Mouse (Mus musculus): Measurements from ENCODE around the gene Lcn9. TPM values are rescaled to one million over a fixed set of nuclear protein-coding genes. Genes with fewer than 3 reads are reported as not detected.

Lcn9 gene
- not detected in 2 replicates for polyA plus RNA-seq (2015; fragmentation: Nextera tagmentation; extraction: Ambion mirVana)

DNA sequence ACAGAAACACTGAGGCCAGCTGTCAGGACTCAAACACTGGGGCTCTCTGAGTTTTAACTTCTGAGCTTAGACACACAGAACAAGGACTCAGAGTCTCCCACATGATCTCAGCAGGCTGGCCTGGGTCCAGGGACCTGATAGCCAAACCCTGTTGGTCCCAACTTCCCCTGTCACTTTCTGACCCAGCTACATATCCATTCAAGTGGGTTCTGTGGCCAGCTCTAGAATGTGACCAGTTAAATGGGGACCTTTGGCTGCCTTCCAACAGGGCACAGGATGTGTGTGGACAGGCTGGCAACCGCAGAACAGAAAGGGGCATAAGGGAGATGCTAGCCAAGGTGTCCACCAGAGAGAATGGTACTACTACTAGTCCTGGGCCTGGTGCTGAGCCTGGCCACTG is at the start of gene Lcn9:
Lcn9 (plus strand) TSS at position 348 of the 400 bp plus-strand sequence.
- H3K4me3 ChIP-seq: no peak within 1 kb of the TSS
- no peaks in the 10 kb centered on the region for H3K4me1 ChIP-seq
- no peaks in the 10 kb centered on the region for H3K9me3 ChIP-seq
- no peak within 1 kb of the TSS; the same call in 1 of the 2 replicates for H3K9ac ChIP-seq
- WGBS: 92% methylated on average over 1 of the region's 1 CpGs
- no peak within 1 kb of the TSS for H3K4me2 ChIP-seq (replicated peaks)
- no peak for ATAC-seq (ENCODE audit: low FRiP score, low read depth)
- no peaks in the 10 kb centered on the region for H3K36me3 ChIP-seq
- no peaks in the 10 kb centered on the region for H3K27me3 ChIP-seq
- no peak within 1 kb of the TSS for H3K27ac ChIP-seq

DNA sequence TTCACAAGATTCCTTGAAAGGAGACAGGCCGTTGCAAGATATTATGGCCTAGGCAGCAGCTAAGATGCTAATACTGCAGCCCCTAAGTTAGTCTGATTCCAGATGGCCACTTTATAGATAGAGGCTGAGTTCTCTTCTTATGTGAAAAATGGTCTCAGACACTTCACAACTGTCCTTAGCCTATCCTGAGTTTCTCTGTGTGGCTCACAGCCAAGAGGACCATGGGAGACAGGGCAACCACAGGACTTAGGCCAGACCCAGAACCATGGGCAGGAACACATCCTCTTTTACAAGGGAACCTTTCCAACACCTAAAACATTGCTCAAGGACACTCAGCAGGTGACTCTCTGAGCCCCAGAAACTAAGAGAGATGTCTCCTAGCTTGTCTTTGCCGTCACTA is 49.4 kb upstream of the Lcn9 start:
- 82% methylated on average over 2 of the region's 2 CpGs for WGBS
- Histone ChIP-seq H3K9ac (no peak overlapping the region), H3K36me3 (no peaks in the 10 kb centered on the region), H3K27me3 (no peaks in the 10 kb centered on the region), H3K4me3 (no peak overlapping the region), H3K4me1 (no peaks in the 10 kb centered on the region), H3K9me3 (no peaks in the 10 kb centered on the region), H3K4me2 (replicated peaks) (no peak overlapping the region), H3K27ac (no peak overlapping the region)
- no peak for ATAC-seq (ENCODE audit: low FRiP score, low read depth)

DNA sequence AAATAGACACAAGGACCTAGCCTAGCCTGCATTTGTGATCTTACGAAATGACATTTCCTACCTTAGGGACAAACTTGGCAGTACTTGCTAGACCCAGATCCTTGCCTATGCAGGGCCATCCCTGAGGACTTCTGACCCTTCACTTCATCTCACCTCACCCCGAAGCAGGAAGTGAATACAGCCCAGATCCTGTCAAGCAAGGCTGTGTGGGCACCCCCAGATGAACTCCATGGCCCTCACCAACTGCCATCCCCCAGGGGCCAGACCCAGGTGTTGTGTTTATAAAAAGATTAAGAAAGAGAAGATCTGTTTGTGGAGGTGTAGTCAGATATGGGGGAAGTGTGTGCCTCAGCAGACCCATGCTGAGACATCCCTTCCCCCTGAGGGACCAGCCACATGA is 48.3 kb upstream of the Lcn9 start:
- ATAC-seq (ENCODE audit: low FRiP score, low read depth): no peak
- no peaks in the 10 kb centered on the region for H3K27me3 ChIP-seq
- WGBS: 77% methylated on average over 2 of the region's 2 CpGs

DNA sequence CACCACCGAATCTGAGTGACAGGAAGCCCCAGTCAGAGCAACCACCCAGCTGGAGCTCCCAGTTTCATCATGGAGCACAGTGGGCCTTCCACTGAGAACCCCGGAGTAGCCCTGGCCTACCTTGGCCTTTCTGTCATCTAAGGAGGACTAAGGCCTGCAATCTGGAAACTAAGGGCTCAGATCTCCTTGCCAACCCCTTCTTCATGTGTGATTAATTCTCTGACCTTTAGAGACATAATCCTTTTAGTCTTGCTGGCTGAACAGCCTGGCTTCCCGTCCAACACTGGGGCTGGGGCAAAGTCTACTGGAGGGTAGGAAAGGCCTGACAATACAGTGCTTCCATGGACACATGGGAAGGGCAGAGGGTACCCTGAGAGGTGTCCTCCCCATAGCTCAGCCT is 47.0 kb upstream of the Lcn9 start:
- WGBS: 80% methylated on average over 3 of the region's 3 CpGs
- Histone ChIP-seq H3K4me3 (no peak overlapping the region), H3K27ac (no peak overlapping the region), H3K27me3 (no peaks in the 10 kb centered on the region), H3K4me2 (replicated peaks) (no peak overlapping the region), H3K36me3 (no peaks in the 10 kb centered on the region), H3K9me3 (no peaks in the 10 kb centered on the region), H3K4me1 (no peaks in the 10 kb centered on the region), H3K9ac (no peak overlapping the region)
- no peak for ATAC-seq (ENCODE audit: low FRiP score, low read depth)

More for the DNA sequence above, 48.3 kb upstream of the Lcn9 start:
- H3K4me1 ChIP-seq: no peaks in the 10 kb centered on the region
- H3K36me3 ChIP-seq: no peaks in the 10 kb centered on the region
- no peak overlapping the region for H3K27ac ChIP-seq
- no peaks in the 10 kb centered on the region for H3K9me3 ChIP-seq
- no peak overlapping the region for H3K4me3 ChIP-seq
- H3K4me2 ChIP-seq (replicated peaks): no peak overlapping the region
- no peak overlapping the region for H3K9ac ChIP-seq

DNA sequence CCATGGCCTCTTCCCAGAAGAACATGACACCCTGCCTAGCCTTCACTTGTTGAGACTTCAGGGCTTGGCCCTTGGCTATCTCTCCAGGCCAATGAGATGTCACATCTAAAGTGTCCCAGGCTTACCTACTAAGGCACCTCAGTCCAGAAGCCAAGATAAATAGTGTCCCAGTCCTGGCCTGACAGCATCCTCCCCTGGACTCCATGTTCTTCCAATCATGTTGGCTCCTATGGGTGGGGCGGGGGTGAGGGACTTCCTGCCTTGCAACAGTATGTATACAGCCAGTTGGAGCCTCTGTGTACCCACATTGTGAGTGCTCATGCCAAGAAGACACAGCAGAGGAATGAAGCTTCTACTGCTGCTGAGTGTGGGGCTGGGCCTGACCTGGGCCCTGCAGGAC is 46.2 kb upstream of the Lcn9 start, which contains the start of gene Lcn11:
Lcn11 (plus strand) TSS at position 301 of the 400 bp plus-strand sequence.
- no peaks in the 10 kb centered on the region for H3K27me3 ChIP-seq
- no peak within 1 kb of the TSS for H3K4me2 ChIP-seq (replicated peaks)
- WGBS: 85% methylated on average over 1 of the region's 1 CpGs
- H3K36me3 ChIP-seq: no peaks in the 10 kb centered on the region
- no peaks in the 10 kb centered on the region for H3K4me1 ChIP-seq
- no peak within 1 kb of the TSS for H3K4me3 ChIP-seq
- no peak within 1 kb of the TSS for H3K9ac ChIP-seq
- no peaks in the 10 kb centered on the region for H3K9me3 ChIP-seq
- no peak within 1 kb of the TSS for H3K27ac ChIP-seq
- no peak for ATAC-seq (ENCODE audit: low FRiP score, low read depth)

DNA sequence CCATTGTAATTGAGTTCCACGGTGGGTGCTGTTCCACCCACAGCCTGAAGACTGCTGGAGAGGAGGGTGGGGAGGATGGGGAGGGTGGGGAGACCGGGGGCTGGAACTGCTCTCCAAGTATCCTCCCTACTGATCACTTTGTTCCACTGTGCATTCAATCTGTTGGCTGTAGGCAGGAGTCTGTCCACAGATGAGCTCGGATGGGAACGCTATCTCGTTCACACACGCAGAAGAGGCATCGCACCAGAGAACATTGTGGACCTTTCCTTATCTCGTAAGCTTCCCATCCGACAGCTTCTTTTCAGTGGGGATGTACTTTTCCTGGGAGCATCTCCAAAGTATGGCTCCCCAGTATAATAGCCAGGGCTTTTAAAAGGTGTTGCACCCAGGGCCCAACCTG is 43.9 kb upstream of the Lcn9 start:
- Histone ChIP-seq H3K4me2 (replicated peaks) (no peak overlapping the region), H3K4me3 (no peak overlapping the region), H3K4me1 (no peaks in the 10 kb centered on the region), H3K36me3 (no peaks in the 10 kb centered on the region), H3K27me3 (no peaks in the 10 kb centered on the region), H3K9me3 (no peaks in the 10 kb centered on the region), H3K9ac (no peak overlapping the region), H3K27ac (no peak overlapping the region)
- no peak for ATAC-seq (ENCODE audit: low FRiP score, low read depth)
- 89% methylated on average over 9 of the region's 9 CpGs for WGBS

DNA sequence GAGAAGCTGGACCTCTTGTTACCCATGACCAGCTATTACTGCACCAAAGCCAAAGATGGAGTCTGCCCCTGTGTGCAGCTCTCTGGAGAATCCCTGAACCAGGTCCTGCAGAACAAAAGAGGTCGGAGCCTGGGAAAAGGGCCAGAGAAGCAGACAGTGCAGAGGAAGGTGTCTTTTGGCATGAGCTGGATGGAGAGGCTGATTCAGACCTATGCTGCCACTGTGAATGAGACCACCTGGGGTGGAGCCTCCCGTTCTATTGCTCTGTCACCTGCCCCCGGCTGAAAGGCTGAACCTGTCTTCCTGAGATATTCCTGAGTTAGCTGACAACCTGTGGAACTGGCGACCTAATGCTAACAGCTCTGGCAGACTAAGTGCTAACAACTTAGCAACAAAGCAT is 42.0 kb upstream of the Lcn9 start:
- no peaks in the 10 kb centered on the region for H3K9me3 ChIP-seq
- no peak overlapping the region for H3K4me3 ChIP-seq
- no peaks in the 10 kb centered on the region for H3K27me3 ChIP-seq
- H3K4me1 ChIP-seq: no peaks in the 10 kb centered on the region
- no peak overlapping the region for H3K4me2 ChIP-seq (replicated peaks)
- ATAC-seq (ENCODE audit: low FRiP score, low read depth): no peak
- WGBS: 34% methylated on average over 4 of the region's 4 CpGs
- H3K9ac ChIP-seq: no peak overlapping the region
- H3K27ac ChIP-seq: no peak overlapping the region
- no peaks in the 10 kb centered on the region for H3K36me3 ChIP-seq

DNA sequence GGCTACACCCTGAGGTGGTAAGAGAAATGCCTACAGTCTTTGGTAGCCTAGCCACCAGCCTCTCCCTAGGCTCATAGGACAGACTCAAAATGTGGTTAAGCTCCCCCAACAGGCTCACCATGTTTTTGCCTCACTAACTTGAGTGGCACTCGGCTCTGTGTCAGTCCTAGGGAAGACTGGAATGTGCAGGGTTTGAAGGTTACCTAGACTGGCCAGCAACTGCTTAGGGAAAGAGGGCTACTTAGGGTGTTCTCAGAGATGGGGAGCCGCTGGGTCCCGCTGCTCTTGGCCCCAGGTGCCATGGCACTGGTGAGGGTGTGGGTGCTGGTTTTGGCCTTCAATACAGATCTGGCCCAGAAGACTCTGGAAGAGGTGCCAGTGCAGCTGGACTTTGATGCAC is 41.0 kb upstream of the Lcn9 start, which contains the start of gene Gm13539:
Gm13539 (plus strand) TSS at position 301 of the 400 bp plus-strand sequence.
- 80% methylated on average over 3 of the region's 3 CpGs for WGBS
- H3K27ac ChIP-seq: no peak within 1 kb of the TSS
- H3K4me2 ChIP-seq (replicated peaks): no peak within 1 kb of the TSS
- no peaks in the 10 kb centered on the region for H3K9me3 ChIP-seq
- no peaks in the 10 kb centered on the region for H3K4me1 ChIP-seq
- no peak within 1 kb of the TSS for H3K9ac ChIP-seq
- no peaks in the 10 kb centered on the region for H3K36me3 ChIP-seq
- H3K27me3 ChIP-seq: no peaks in the 10 kb centered on the region
- H3K4me3 ChIP-seq: no peak within 1 kb of the TSS
- ATAC-seq (ENCODE audit: low FRiP score, low read depth): no peak

DNA sequence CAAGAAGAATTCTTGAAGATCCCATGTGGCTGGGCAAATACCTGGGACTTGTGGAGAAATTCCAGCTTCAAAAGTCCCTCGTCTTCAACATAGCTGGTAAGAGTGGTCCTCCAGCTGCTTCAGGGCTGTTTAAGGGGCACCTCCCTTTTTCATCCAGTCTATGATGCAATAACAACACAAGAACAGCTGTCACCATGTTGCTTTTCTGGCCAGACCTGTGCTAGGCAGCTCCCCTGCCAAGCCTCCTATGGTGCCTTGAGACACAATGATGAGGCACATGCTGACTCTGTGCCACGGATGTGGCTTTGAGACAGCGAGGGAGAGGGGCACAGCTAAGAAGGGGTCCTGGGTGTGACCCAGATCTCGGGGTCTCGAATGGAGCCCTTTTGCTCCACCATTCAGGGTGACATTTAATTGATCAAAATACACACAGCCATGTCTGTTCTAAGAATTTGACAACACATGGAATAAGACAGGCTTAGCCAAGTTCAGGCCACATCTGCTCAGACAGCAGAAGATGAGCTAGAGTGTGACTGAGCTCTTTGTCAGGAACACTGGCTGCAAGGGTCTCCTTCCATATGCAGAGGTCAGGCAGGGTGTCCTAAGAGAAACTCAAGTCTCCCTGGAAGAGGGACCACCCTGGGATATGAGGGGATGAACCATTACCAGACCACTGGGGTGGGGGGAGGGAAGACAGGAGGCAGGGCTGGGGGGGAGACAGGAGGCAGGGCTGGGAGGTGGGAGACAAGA is 37.2 kb upstream of the Lcn9 start:
- no peak overlapping the region for H3K4me2 ChIP-seq (replicated peaks)
- H3K4me3 ChIP-seq: no peak overlapping the region
- no peaks in the 10 kb centered on the region for H3K9me3 ChIP-seq
- no peaks in the 10 kb centered on the region for H3K36me3 ChIP-seq
- H3K27me3 ChIP-seq: no peaks in the 10 kb centered on the region
- no peak for ATAC-seq (ENCODE audit: low FRiP score, low read depth)
- no peaks in the 10 kb centered on the region for H3K4me1 ChIP-seq
- 68% methylated on average over 5 of the region's 5 CpGs for WGBS
- no peak overlapping the region for H3K9ac ChIP-seq
- H3K27ac ChIP-seq: no peak overlapping the region

DNA sequence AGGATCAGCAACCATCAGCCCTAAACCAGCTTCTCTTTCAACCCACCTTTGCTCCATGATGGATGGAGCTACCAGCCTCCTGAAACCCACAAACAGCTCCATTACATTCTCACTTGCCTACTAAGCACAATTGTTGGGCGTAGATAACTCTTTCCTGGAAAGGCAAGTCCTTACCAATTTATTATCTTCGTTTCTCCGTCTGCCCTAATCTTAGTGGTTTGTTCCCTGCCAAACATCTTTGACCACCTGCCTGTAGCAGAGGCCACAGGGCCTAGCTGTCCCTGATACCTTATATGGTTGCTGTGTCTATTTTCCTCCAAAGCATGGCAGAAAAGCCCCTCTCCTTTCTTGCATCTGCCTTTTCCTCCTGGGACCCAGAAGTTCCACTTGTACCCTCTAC is 33.9 kb upstream of the Lcn9 start:
- no peak for ATAC-seq (ENCODE audit: low FRiP score, low read depth)
- Histone ChIP-seq H3K27ac (no peak overlapping the region), H3K36me3 (no peaks in the 10 kb centered on the region), H3K9me3 (no peaks in the 10 kb centered on the region), H3K4me3 (no peak overlapping the region), H3K27me3 (no peaks in the 10 kb centered on the region), H3K4me1 (no peaks in the 10 kb centered on the region), H3K9ac (no peak overlapping the region), H3K4me2 (replicated peaks) (no peak overlapping the region)
- 84% methylated on average over 3 of the region's 3 CpGs for WGBS

DNA sequence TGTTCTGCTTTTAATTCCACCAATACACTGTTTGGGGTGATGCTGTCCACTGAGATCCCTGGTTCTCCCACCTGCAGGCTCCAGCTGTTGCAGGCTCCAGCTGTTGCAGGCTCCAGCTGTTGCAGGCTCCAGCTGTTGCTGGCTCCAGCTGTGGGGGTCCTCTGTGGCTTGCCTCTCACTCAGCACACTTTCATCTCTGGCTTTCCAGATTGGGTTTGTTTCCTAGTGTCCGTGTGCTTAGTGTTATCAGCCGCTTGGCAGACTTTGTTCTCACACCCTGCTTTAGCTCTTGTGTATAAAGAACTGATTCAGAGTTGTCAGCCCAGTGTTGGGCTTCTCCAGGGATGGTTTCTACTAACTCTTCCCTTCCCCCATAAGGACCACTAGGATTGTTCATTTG is 25.3 kb upstream of the Lcn9 start:
- no peak for ATAC-seq (ENCODE audit: low FRiP score, low read depth)
- no peak overlapping the region for H3K4me2 ChIP-seq (replicated peaks)
- no peaks in the 10 kb centered on the region for H3K4me1 ChIP-seq
- WGBS: 27% methylated on average over 2 of the region's 2 CpGs
- no peak overlapping the region for H3K9ac ChIP-seq
- no peaks in the 10 kb centered on the region for H3K9me3 ChIP-seq
- H3K4me3 ChIP-seq: no peak overlapping the region
- no peaks in the 10 kb centered on the region for H3K36me3 ChIP-seq
- no peak overlapping the region for H3K27ac ChIP-seq
- H3K27me3 ChIP-seq: no peaks in the 10 kb centered on the region

DNA sequence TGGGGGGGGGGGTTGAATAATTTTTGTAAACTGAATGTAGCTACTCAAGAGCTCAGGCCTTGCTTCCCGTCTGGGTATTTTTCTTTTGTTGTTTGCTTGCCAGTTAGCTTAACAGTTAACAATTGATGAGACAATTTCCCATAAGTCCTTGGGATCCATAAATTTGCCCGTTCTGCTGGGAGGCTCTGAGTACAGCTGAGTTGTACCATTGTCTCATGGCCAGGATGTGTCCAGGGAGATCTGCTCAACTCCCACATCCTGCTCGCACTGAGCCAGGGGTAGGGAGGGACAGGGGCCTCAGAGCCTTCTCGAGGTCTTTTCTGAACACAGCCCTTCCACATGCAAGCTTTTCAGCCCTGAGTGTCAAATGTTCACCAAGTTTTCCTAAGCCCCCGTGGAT is 24.9 kb upstream of the Lcn9 start:
- Histone ChIP-seq H3K27me3 (no peaks in the 10 kb centered on the region), H3K36me3 (no peaks in the 10 kb centered on the region), H3K27ac (no peak overlapping the region), H3K4me3 (no peak overlapping the region), H3K4me2 (replicated peaks) (no peak overlapping the region), H3K9ac (no peak overlapping the region), H3K9me3 (no peaks in the 10 kb centered on the region), H3K4me1 (no peaks in the 10 kb centered on the region)
- ATAC-seq (ENCODE audit: low FRiP score, low read depth): no peak
- WGBS: 67% methylated on average over 5 of the region's 5 CpGs

DNA sequence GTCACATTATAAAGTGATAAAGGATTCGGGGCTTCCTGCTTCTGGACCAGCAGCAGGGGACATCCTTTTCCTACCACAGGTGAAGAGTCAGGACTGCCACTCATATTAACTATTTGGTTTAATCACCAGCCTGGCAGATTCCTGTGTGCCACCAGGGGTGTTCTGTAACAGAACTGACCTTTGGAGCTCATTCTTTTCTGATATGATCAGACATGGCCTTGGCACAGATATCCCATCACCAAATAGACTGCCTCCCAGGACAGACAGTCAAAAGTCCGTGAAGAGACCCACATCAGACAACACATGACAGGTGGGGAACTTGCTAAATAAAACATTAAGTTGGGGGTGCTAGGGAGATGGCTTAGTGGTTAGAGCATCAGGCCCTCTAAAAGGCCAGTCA is 11.2 kb upstream of the Lcn9 start:
- Histone ChIP-seq H3K4me3 (no peak overlapping the region), H3K4me1 (no peaks in the 10 kb centered on the region), H3K9me3 (no peaks in the 10 kb centered on the region), H3K36me3 (no peaks in the 10 kb centered on the region), H3K9ac (no peak overlapping the region), H3K27me3 (no peaks in the 10 kb centered on the region), H3K4me2 (replicated peaks) (no peak overlapping the region), H3K27ac (no peak overlapping the region)
- ATAC-seq (ENCODE audit: low FRiP score, low read depth): no peak
- WGBS: 74% methylated on average over 2 of the region's 2 CpGs

All from limb, embryonic 13.5 days (tissue).